Mouse (Mus musculus) liver, adult 2 months (tissue): ENCODE data around the gene Rspry1.
A peak's percentile ranks its signal among the peaks of the same experiment; 100 is the strongest.

Experiments
- CTCF ChIP-seq: fragments of 200-500 bp; IDR thresholded peaks from 2 replicates; pipeline ENCODE4 v1.5.1; 2011; ENCODE audit warnings: low read depth, low read length, control low read depth
- POLR2A ChIP-seq: fragments of 200-500 bp; IDR thresholded peaks from 2 replicates; pipeline ENCODE4 v1.6.1; 2011; ENCODE audit warnings: low read length, control low read depth; ENCODE audit not compliant: insufficient read depth; ENCODE audit errors: extremely low read depth

GRCm38 (mm10) chr8:94680414-94680813, 78.7 kb downstream of the Rspry1 start:
- TF ChIP-seq CTCF: peak; percentile 24; the same call in 1 of the 2 replicates
- TF ChIP-seq POLR2A: no peak
